Mouse (Mus musculus): ENCODE results near the gene Tpx2. TPM values are rescaled to one million over a fixed set of nuclear protein-coding genes. Genes with fewer than 3 reads are reported as not detected.

Gene Tpx2
- polyA plus RNA-seq, 1 experiment from 2014 or later, result 17.2 TPM

DNA sequence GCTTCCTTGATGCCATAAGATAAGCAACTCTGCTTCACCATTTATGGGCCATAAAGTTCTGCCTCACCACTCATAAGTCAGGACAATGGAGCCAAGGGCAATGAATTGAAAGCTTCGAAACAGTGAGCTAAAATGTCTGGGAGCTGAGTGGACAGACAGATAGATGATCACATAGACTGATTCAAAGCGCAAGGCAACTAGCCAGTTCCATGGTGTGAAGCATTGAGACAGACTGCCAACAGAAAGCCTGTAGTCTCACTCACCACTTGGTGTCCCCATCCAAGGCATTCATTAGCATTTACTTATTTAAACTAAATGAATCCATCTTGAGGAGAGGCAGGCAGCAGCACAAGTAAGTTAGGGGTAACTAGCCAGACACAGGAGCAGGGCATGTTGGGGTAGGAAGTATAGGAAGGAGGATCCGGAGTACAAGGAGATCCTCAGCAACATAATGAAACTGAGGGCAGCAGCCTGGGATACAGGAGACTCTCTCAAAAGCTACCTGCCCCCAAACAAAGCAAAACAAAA is 28.6 kb upstream of the Tpx2 start:
- Histone ChIP-seq H3K4me1 (replicated peaks; ENCODE audit: control insufficient read depth, insufficient read depth, low read length) (peaks cover 39% of the 10 kb centered on the region), H3K27ac (no peak overlapping the region), H3K4me3 (replicated peaks; ENCODE audit: low read length) (no peak overlapping the region), H3K4me2 (replicated peaks) (no peak overlapping the region), H3K9ac (no peak overlapping the region), H3K36me3 (replicated peaks; ENCODE audit: control insufficient read depth, insufficient read depth) (peaks cover 5% of the 10 kb centered on the region; the same call in 1 of the 2 replicates), H3K9me3 (ENCODE audit: control insufficient read depth, low read length) (no peaks in the 10 kb centered on the region), H3K27me3 (ENCODE audit: control insufficient read depth, insufficient read depth, low read length) (no peaks in the 10 kb centered on the region)
- DNase-seq (ENCODE audit: low spot score), result no peak
- WGBS, result 98% methylated on average over 3 of the region's 3 CpGs
- no peak for ATAC-seq (ENCODE audit: low FRiP score)

GRCm38 (mm10) chr2:152819926-152820325 is 27.8 kb upstream of the Tpx2 start:
- no peak for ATAC-seq (ENCODE audit: low FRiP score)
- Histone ChIP-seq H3K27me3 (ENCODE audit: control insufficient read depth, insufficient read depth, low read length) (no peaks in the 10 kb centered on the region), H3K36me3 (replicated peaks; ENCODE audit: control insufficient read depth, insufficient read depth) (peaks cover 5% of the 10 kb centered on the region; the same call in 1 of the 2 replicates), H3K9ac (no peak overlapping the region), H3K27ac (0 out of 2 replicates have a peak overlapping the region, but pooled peaks have one; percentile 44), H3K9me3 (ENCODE audit: control insufficient read depth, low read length) (no peaks in the 10 kb centered on the region), H3K4me1 (replicated peaks; ENCODE audit: control insufficient read depth, insufficient read depth, low read length) (peaks cover 41% of the 10 kb centered on the region), H3K4me2 (replicated peaks) (no peak overlapping the region), H3K4me3 (replicated peaks; ENCODE audit: low read length) (no peak overlapping the region)
- WGBS, result 42% methylated on average over 4 of the region's 4 CpGs
- DNase-seq (ENCODE audit: low spot score), result no peak

DNA sequence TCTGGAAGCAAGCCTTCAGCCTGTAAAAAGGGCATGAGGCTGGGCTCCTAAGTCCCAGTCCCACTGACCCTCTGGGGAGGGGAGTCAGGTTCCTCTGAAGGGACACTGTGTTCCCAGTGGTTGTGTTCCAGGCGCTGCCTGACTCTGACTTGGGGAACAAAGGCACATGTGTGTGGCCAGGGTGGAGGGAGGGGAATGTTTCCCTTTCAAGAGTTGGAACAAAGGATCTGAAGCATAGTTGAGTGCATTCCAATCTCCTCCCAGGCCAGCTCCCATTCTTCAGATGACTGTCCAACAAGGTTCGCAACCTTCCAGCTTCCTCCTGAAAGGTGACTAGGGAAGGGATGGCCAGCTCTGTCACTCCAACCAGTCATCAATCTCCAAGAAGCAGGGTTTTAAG is 27.4 kb upstream of the Tpx2 start:
- H3K4me3 ChIP-seq (replicated peaks; ENCODE audit: low read length), result no peak overlapping the region
- no peak overlapping the region for H3K9ac ChIP-seq
- ATAC-seq (ENCODE audit: low FRiP score), result peak; percentile 63; the same call in 1 of the 2 replicates
- H3K4me2 ChIP-seq (replicated peaks), result no peak overlapping the region
- H3K9me3 ChIP-seq (ENCODE audit: control insufficient read depth, low read length), result no peaks in the 10 kb centered on the region
- DNase-seq (ENCODE audit: low spot score), result no peak
- WGBS, result 2% methylated on average over 2 of the region's 2 CpGs
- H3K4me1 ChIP-seq (replicated peaks; ENCODE audit: control insufficient read depth, insufficient read depth, low read length), result peaks cover 44% of the 10 kb centered on the region
- H3K27ac ChIP-seq, result peak overlapping the region; percentile 44; the same call in 1 of the 2 replicates
- peaks cover 7% of the 10 kb centered on the region; the same call in 1 of the 2 replicates for H3K36me3 ChIP-seq (replicated peaks; ENCODE audit: control insufficient read depth, insufficient read depth)
- no peaks in the 10 kb centered on the region for H3K27me3 ChIP-seq (ENCODE audit: control insufficient read depth, insufficient read depth, low read length)

GRCm38 (mm10) chr2:152821023-152821422 is 26.7 kb upstream of the Tpx2 start:
- Histone ChIP-seq H3K9ac (no peak overlapping the region), H3K4me1 (replicated peaks; ENCODE audit: control insufficient read depth, insufficient read depth, low read length) (peaks cover 51% of the 10 kb centered on the region), H3K4me3 (replicated peaks; ENCODE audit: low read length) (no peak overlapping the region), H3K4me2 (replicated peaks) (no peak overlapping the region), H3K27ac (peak overlapping the region; percentile 33; the same call in 1 of the 2 replicates), H3K27me3 (ENCODE audit: control insufficient read depth, insufficient read depth, low read length) (no peaks in the 10 kb centered on the region), H3K36me3 (replicated peaks; ENCODE audit: control insufficient read depth, insufficient read depth) (peaks cover 12% of the 10 kb centered on the region; the same call in 1 of the 2 replicates), H3K9me3 (ENCODE audit: control insufficient read depth, low read length) (no peaks in the 10 kb centered on the region)
- no peak for DNase-seq (ENCODE audit: low spot score)
- no peak for ATAC-seq (ENCODE audit: low FRiP score)
- 57% methylated on average over 5 of the region's 5 CpGs for whole genome bisulfite sequencing

GRCm38 (mm10) chr2:152821566-152821965 is 26.2 kb upstream of the Tpx2 start:
- Histone ChIP-seq H3K4me2 (replicated peaks) (no peak overlapping the region), H3K36me3 (replicated peaks; ENCODE audit: control insufficient read depth, insufficient read depth) (peaks cover 12% of the 10 kb centered on the region; the same call in 1 of the 2 replicates), H3K9me3 (ENCODE audit: control insufficient read depth, low read length) (no peaks in the 10 kb centered on the region), H3K4me1 (replicated peaks; ENCODE audit: control insufficient read depth, insufficient read depth, low read length) (peaks cover 56% of the 10 kb centered on the region), H3K27me3 (ENCODE audit: control insufficient read depth, insufficient read depth, low read length) (no peaks in the 10 kb centered on the region), H3K27ac (0 out of 2 replicates have a peak overlapping the region, but pooled peaks have one; percentile 22), H3K4me3 (replicated peaks; ENCODE audit: low read length) (no peak overlapping the region), H3K9ac (no peak overlapping the region)
- ATAC-seq (ENCODE audit: low FRiP score), result no peak
- no peak for DNase-seq (ENCODE audit: low spot score)

DNA sequence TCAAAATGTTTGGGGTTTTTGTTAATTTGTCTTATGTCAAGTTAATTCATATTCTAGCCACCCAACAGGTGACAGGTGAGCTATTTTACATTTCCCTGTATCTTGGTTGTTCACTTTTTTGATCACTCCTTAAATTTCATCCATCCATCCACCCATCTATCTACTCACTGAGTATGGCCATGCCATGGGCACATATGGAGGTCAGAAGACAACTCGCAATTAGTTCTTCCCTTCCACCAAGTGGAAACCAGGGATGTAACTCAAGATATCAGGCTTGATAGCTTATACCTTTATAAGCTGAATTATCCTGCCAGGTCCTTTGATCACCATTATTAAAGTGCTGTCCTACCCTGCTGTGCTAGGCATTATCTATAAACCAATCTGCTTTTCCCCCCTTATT is 24.0 kb upstream of the Tpx2 start:
- Histone ChIP-seq H3K9me3 (ENCODE audit: control insufficient read depth, low read length) (no peaks in the 10 kb centered on the region), H3K27ac (no peak overlapping the region), H3K4me2 (replicated peaks) (no peak overlapping the region), H3K27me3 (ENCODE audit: control insufficient read depth, insufficient read depth, low read length) (no peaks in the 10 kb centered on the region), H3K4me3 (replicated peaks; ENCODE audit: low read length) (no peak overlapping the region), H3K4me1 (replicated peaks; ENCODE audit: control insufficient read depth, insufficient read depth, low read length) (peaks cover 68% of the 10 kb centered on the region), H3K36me3 (replicated peaks; ENCODE audit: control insufficient read depth, insufficient read depth) (peaks cover 21% of the 10 kb centered on the region), H3K9ac (no peak overlapping the region)
- 97% methylated on average over 1 of the region's 1 CpGs for WGBS
- ATAC-seq (ENCODE audit: low FRiP score) (no peak), DNase-seq (ENCODE audit: low spot score) (no peak)

GRCm38 (mm10) chr2:152824438-152825167 is 23.2 kb upstream of the Tpx2 start:
- Histone ChIP-seq H3K9me3 (ENCODE audit: control insufficient read depth, low read length) (no peaks in the 10 kb centered on the region), H3K4me3 (replicated peaks; ENCODE audit: low read length) (no peak overlapping the region), H3K4me2 (replicated peaks) (no peak overlapping the region), H3K27me3 (ENCODE audit: control insufficient read depth, insufficient read depth, low read length) (no peaks in the 10 kb centered on the region), H3K36me3 (replicated peaks; ENCODE audit: control insufficient read depth, insufficient read depth) (peaks cover 15% of the 10 kb centered on the region), H3K4me1 (replicated peaks; ENCODE audit: control insufficient read depth, insufficient read depth, low read length) (peaks cover 75% of the 10 kb centered on the region), H3K9ac (no peak overlapping the region), H3K27ac (no peak overlapping the region)
- DNase-seq (ENCODE audit: low spot score), result no peak
- 86% methylated on average over 3 of the region's 3 CpGs for WGBS
- no peak for ATAC-seq (ENCODE audit: low FRiP score)

DNA sequence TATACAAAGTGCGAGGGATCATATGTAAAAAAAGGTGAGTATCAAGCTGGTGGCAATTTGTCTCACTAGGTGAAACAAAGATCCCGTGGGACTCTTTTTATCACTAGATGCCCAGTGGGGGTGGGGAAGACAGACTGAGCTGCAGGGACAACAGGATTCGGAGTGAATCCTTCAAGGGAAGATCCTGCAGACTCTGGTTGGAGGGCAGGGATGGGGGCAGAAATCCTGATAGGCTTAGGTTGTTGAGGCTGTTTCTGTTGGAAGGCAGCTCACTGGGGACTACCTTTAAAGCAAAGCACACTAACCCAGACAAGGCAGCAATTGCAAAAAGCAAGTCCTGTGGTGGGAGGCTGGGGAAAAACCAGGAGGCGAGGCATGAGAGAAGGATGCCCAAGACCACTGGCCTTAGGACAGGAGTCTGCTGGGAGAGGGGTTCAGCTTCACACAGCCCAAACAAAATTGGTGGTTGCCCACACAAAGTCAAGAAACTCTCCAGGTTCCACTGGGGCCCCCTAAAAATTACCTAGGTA is 22.5 kb upstream of the Tpx2 start:
- WGBS, result 79% methylated on average over 4 of the region's 4 CpGs
- Histone ChIP-seq H3K9me3 (ENCODE audit: control insufficient read depth, low read length) (no peaks in the 10 kb centered on the region), H3K27me3 (ENCODE audit: control insufficient read depth, insufficient read depth, low read length) (no peaks in the 10 kb centered on the region), H3K4me3 (replicated peaks; ENCODE audit: low read length) (no peak overlapping the region), H3K36me3 (replicated peaks; ENCODE audit: control insufficient read depth, insufficient read depth) (peaks cover 15% of the 10 kb centered on the region), H3K4me1 (replicated peaks; ENCODE audit: control insufficient read depth, insufficient read depth, low read length) (peaks cover 72% of the 10 kb centered on the region), H3K27ac (no peak overlapping the region), H3K4me2 (replicated peaks) (0 out of 2 replicates have a peak overlapping the region, but pooled peaks have one; percentile 5), H3K9ac (no peak overlapping the region)
- ATAC-seq (ENCODE audit: low FRiP score) (no peak), DNase-seq (ENCODE audit: low spot score) (no peak)

DNA sequence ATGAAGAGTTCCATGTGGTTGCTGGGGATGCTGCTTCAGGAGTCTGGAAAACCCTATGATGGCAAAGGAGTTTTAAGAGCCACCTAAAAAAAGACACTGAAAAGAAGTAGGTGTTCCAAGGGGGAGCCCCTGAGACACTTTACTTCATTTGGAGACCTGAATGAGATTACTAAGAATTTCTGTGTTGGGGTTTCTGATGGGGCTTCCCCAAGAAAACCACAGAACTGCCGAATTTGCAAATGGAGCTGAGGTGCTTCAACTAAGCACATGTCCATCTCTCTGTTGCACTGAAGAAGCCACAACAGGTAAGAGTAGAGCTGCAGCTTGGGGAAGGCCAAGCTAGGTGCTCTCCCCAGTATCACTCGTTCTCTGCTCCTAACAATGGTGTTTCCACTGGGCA is 22.1 kb upstream of the Tpx2 start:
- 93% methylated on average over 2 of the region's 2 CpGs for WGBS
- Histone ChIP-seq H3K4me2 (replicated peaks) (peak overlapping the region; percentile 77; the same call in 1 of the 2 replicates), H3K9me3 (ENCODE audit: control insufficient read depth, low read length) (no peaks in the 10 kb centered on the region), H3K9ac (no peak overlapping the region), H3K36me3 (replicated peaks; ENCODE audit: control insufficient read depth, insufficient read depth) (peaks cover 15% of the 10 kb centered on the region), H3K4me1 (replicated peaks; ENCODE audit: control insufficient read depth, insufficient read depth, low read length) (peaks cover 68% of the 10 kb centered on the region), H3K4me3 (replicated peaks; ENCODE audit: low read length) (no peak overlapping the region), H3K27me3 (ENCODE audit: control insufficient read depth, insufficient read depth, low read length) (no peaks in the 10 kb centered on the region), H3K27ac (no peak overlapping the region)
- no peak for DNase-seq (ENCODE audit: low spot score)
- no peak for ATAC-seq (ENCODE audit: low FRiP score)

All from hindbrain, embryonic 14.5 days (tissue).